Mouse (Mus musculus) heart, adult 2 months (tissue): Measurements from ENCODE around the gene Pdpr.

Experiments used
- CTCF ChIP-seq: fragments of 200-600 bp; IDR thresholded peaks from 2 replicates; pipeline ENCODE4 v1.8.1; 2022; ENCODE audit warnings: antibody characterized with exemption, mild to moderate bottlenecking, moderate library complexity
- POLR2A ChIP-seq: fragments of 200-500 bp; IDR thresholded peaks from 2 replicates; pipeline ENCODE4 v1.6.1; 2011; ENCODE audit warnings: mild to moderate bottlenecking, low read depth, low read length, control low read depth; ENCODE audit not compliant: insufficient read depth

DNA sequence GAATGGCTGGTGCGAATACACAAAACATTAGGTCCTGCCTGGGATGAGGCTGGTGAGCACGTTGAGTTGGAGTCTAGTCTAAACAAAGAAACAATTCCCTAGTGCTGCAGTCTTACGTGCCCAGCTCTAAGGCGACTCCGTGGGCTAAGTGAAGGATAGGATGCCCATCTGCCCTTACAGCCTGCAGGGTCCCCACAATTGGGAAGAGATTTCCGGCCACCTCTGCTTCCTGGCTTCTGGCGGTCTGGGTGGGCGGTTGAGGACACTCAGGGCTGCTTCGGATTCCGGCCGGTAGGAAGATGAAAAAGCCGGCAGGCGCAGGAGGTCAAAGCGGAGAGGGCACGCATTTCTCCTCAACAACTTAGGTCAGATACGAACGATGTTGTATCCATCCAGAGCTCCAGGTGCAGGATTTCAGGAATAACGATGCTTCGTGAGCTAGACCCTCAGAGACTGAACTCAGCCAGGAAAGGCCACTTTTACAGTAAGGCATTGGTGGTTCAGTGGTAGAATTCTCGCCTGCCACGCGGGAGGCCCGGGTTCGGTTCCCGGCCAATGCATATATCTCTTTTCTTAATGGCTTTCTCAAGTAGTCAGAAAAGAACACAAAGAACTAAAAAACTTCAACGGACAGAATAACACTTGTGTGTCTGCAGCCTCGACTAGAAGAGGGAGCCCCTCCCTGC, 32.2 kb upstream of the Pdpr start:
- no peak for TF ChIP-seq POLR2A
- TF ChIP-seq CTCF: no peak
